Mouse (Mus musculus): ENCODE measurements around the gene Nr1i3. TPM values are rescaled to one million over a fixed set of nuclear protein-coding genes. Genes with fewer than 3 reads are reported as not detected.

The Nr1i3 gene
- polyA plus RNA-seq, 1 experiment from 2014 or later: 0.25 TPM

GRCm38 (mm10) chr1:171200769-171201168, 13.0 kb upstream of the Nr1i3 start:
- Histone ChIP-seq H3K36me3 (no peaks in the 10 kb centered on the region), H3K9ac (no peak overlapping the region), H3K27me3 (peaks cover 31% of the 10 kb centered on the region), H3K9me3 (no peaks in the 10 kb centered on the region), H3K4me3 (no peak overlapping the region), H3K4me1 (peaks cover 6% of the 10 kb centered on the region), H3K27ac (no peak overlapping the region), H3K4me2 (replicated peaks) (no peak overlapping the region)
- ATAC-seq (ENCODE audit: low FRiP score, low read depth): no peak
- WGBS: 96% methylated on average over 1 of the region's 1 CpGs

DNA sequence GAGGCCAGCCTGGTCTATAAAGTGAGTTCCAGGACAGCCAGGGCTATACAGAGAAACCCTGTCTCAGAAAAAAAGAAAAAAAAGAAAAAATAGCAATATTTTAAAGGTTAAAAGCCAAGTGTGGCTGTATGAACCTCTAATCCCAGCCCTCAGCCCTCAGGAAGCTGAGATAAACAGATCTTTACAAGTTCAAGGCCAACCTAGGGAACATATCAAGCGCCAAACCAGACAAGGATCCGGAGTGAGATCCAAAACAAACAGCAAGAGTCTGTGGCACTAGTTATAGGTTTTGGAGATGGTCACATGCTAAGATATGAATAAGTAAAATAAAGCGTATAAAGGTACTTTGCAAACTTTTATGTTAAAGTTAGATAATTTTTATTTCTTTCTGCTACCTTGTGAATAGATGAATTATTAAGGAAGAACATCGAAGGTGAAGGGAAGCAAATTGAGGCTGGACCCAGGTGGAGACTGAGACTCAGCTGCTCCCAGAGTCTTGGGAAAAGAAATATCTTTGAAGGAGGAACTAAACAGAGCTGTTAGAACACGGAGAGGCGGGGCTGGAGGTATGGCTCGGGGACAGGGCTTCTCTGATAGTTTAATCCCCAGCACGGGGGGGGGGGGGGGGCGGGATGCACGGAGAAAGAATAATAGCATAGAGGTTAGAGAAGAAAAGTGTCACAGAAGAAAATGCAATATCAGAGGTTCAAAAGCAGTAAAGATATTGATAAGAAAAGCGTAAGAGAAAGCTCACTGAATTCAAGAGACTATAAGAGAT, 10.1 kb upstream of the Nr1i3 start:
- H3K36me3 ChIP-seq: no peaks in the 10 kb centered on the region
- 62% methylated on average over 10 of the region's 11 CpGs for WGBS
- no peaks in the 10 kb centered on the region for H3K4me1 ChIP-seq
- H3K4me2 ChIP-seq (replicated peaks): no peak overlapping the region
- H3K27me3 ChIP-seq: peaks cover 6% of the 10 kb centered on the region; the same call in 1 of the 2 replicates
- no peak overlapping the region for H3K4me3 ChIP-seq
- H3K27ac ChIP-seq: no peak overlapping the region
- no peak for ATAC-seq (ENCODE audit: low FRiP score, low read depth)
- H3K9ac ChIP-seq: no peak overlapping the region
- H3K9me3 ChIP-seq: no peaks in the 10 kb centered on the region

GRCm38 (mm10) chr1:171204249-171204644, 9.5 kb upstream of the Nr1i3 start:
- 24% methylated on average over 7 of the region's 7 CpGs for WGBS
- H3K4me1 ChIP-seq: no peaks in the 10 kb centered on the region
- peaks cover 6% of the 10 kb centered on the region; the same call in 1 of the 2 replicates for H3K27me3 ChIP-seq
- no peak overlapping the region for H3K27ac ChIP-seq
- no peak overlapping the region for H3K4me3 ChIP-seq
- H3K4me2 ChIP-seq (replicated peaks): no peak overlapping the region
- no peaks in the 10 kb centered on the region for H3K36me3 ChIP-seq
- ATAC-seq (ENCODE audit: low FRiP score, low read depth): no peak
- H3K9ac ChIP-seq: no peak overlapping the region
- no peaks in the 10 kb centered on the region for H3K9me3 ChIP-seq

- 73% methylated on average over 6 of the region's 6 CpGs for WGBS
- Histone ChIP-seq H3K9ac (no peak overlapping the region), H3K4me1 (no peaks in the 10 kb centered on the region), H3K9me3 (no peaks in the 10 kb centered on the region), H3K27me3 (peaks cover 6% of the 10 kb centered on the region; the same call in 1 of the 2 replicates), H3K27ac (no peak overlapping the region), H3K36me3 (no peaks in the 10 kb centered on the region), H3K4me3 (no peak overlapping the region), H3K4me2 (replicated peaks) (no peak overlapping the region)
- ATAC-seq (ENCODE audit: low FRiP score, low read depth): no peak
These were observed 7.9 kb upstream of the Nr1i3 start for GRCm38 (mm10) chr1:171205704-171206493.

DNA sequence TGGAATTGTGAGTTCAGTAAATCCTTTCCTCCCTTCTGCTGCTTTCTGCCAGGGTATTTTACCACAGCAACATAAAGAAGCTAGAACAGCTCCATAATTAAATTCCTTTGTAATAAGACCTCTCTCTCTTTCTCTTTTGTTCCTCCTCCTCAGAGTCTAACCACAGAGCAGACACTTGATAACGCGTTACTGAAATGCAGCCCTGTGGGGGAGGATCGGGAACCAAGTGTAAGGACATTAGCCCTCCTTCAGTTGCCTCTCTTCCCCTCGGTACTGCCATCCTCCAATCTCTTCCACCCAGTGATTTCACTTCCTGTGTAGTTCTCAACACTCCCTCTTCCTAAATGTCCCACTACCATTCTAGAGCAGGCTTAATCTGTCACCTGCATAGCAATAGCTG, 4.4 kb upstream of the Nr1i3 start:
- no peak for ATAC-seq (ENCODE audit: low FRiP score, low read depth)
- Histone ChIP-seq H3K4me2 (replicated peaks) (no peak overlapping the region), H3K4me1 (no peaks in the 10 kb centered on the region), H3K36me3 (no peaks in the 10 kb centered on the region), H3K27ac (no peak overlapping the region), H3K9me3 (no peaks in the 10 kb centered on the region), H3K4me3 (no peak overlapping the region), H3K9ac (no peak overlapping the region), H3K27me3 (peaks cover 6% of the 10 kb centered on the region; the same call in 1 of the 2 replicates)
- 29% methylated on average over 4 of the region's 4 CpGs for WGBS

GRCm38 (mm10) chr1:171212854-171213253, 916 bp upstream of the Nr1i3 start:
- no peaks in the 10 kb centered on the region for H3K4me1 ChIP-seq
- H3K9me3 ChIP-seq: no peaks in the 10 kb centered on the region
- no peaks in the 10 kb centered on the region for H3K27me3 ChIP-seq
- H3K4me2 ChIP-seq (replicated peaks): no peak overlapping the region
- H3K4me3 ChIP-seq: no peak overlapping the region
- no peak for ATAC-seq (ENCODE audit: low FRiP score, low read depth)
- no peak overlapping the region for H3K27ac ChIP-seq
- 58% methylated on average over 3 of the region's 3 CpGs for WGBS
- H3K9ac ChIP-seq: no peak overlapping the region
- H3K36me3 ChIP-seq: peaks cover 4% of the 10 kb centered on the region

GRCm38 (mm10) chr1:171216241-171216955, 2.6 kb downstream of the Nr1i3 start:
- WGBS: 90% methylated on average over 18 of the region's 18 CpGs
- Histone ChIP-seq H3K27ac (no peak overlapping the region), H3K9ac (no peak overlapping the region), H3K9me3 (no peaks in the 10 kb centered on the region), H3K4me3 (no peak overlapping the region), H3K4me1 (peaks cover 6% of the 10 kb centered on the region), H3K36me3 (peaks cover 25% of the 10 kb centered on the region), H3K27me3 (no peaks in the 10 kb centered on the region), H3K4me2 (replicated peaks) (no peak overlapping the region)
- no peak for ATAC-seq (ENCODE audit: low FRiP score, low read depth)

DNA sequence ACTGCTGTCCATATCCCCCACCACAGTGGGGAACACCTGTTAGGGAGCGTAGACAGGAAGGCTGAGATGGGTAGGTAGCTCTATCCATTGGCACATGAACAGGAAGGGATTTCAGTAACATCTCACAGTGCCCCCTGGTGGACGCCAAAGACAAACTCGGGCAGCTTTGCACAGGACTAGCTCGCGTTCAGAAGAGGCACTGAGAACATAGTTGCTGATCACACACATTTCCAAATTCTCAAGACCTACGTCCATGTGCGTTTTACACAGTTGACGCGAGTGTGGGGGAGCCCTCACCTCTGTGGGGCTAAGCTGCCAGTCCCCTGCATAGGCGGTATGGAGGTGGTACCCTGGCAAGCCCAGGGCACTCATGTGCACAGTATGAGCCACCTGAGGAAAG, 7.1 kb downstream of the Nr1i3 start:
- Histone ChIP-seq H3K4me1 (peaks cover 11% of the 10 kb centered on the region), H3K36me3 (peaks cover 25% of the 10 kb centered on the region), H3K4me3 (peak overlapping the region; percentile 66), H3K4me2 (replicated peaks) (peak overlapping the region; percentile 84), H3K9me3 (no peaks in the 10 kb centered on the region), H3K9ac (0 out of 2 replicates have a peak overlapping the region, but pooled peaks have one; percentile 31), H3K27me3 (no peaks in the 10 kb centered on the region), H3K27ac (no peak overlapping the region)
- 8% methylated on average over 10 of the region's 10 CpGs for WGBS
- ATAC-seq (ENCODE audit: low FRiP score, low read depth): no peak

GRCm38 (mm10) chr1:171221281-171222193, 7.8 kb downstream of the Nr1i3 start:
- peaks cover 11% of the 10 kb centered on the region for H3K4me1 ChIP-seq
- ATAC-seq (ENCODE audit: low FRiP score, low read depth): no peak
- peak overlapping the region; percentile 67 for H3K9ac ChIP-seq
- 7% methylated on average over 22 of the region's 22 CpGs for WGBS
- 0 out of 2 replicates have a peak overlapping the region, but pooled peaks have one; percentile 10 for H3K27ac ChIP-seq
- no peaks in the 10 kb centered on the region for H3K9me3 ChIP-seq
- H3K27me3 ChIP-seq: no peaks in the 10 kb centered on the region
- peak overlapping the region; percentile 84 for H3K4me2 ChIP-seq (replicated peaks)
- peak overlapping the region; percentile 66 for H3K4me3 ChIP-seq
- peaks cover 25% of the 10 kb centered on the region for H3K36me3 ChIP-seq

- no peaks in the 10 kb centered on the region for H3K27me3 ChIP-seq
- H3K9me3 ChIP-seq: no peaks in the 10 kb centered on the region
- WGBS: 3% methylated on average over 28 of the region's 28 CpGs
- peak within 1 kb of the TSS; percentile 89 for H3K27ac ChIP-seq
- ATAC-seq (ENCODE audit: low FRiP score, low read depth): peak; percentile 99
- H3K4me2 ChIP-seq (replicated peaks): peak within 1 kb of the TSS; percentile 84
- peak within 1 kb of the TSS; percentile 66 for H3K4me3 ChIP-seq
- H3K4me1 ChIP-seq: peaks cover 11% of the 10 kb centered on the region
- H3K36me3 ChIP-seq: peaks cover 24% of the 10 kb centered on the region
- H3K9ac ChIP-seq: peak within 1 kb of the TSS; percentile 67
These were observed 8.7 kb downstream of the Nr1i3 start, which contains the start of gene Tomm40l for GRCm38 (mm10) chr1:171222238-171223155. Tomm40l (minus strand) TSS chr1:171222514.

Data from limb, embryonic 13.5 days (tissue).